Mouse (Mus musculus) liver, embryonic 14.5 days (tissue): Measurements from ENCODE around the gene Gm20594.

Experiments
- CTCF ChIP-seq: IDR thresholded peaks from 2 replicates; pipeline ENCODE4 v1.5.1; 2016; ENCODE audit warnings: antibody characterized with exemption, low read depth, control low read depth
- EP300 ChIP-seq: IDR thresholded peaks from 2 replicates; pipeline ENCODE4 v1.6.1; 2016; ENCODE audit warnings: antibody characterized with exemption, low read depth

DNA sequence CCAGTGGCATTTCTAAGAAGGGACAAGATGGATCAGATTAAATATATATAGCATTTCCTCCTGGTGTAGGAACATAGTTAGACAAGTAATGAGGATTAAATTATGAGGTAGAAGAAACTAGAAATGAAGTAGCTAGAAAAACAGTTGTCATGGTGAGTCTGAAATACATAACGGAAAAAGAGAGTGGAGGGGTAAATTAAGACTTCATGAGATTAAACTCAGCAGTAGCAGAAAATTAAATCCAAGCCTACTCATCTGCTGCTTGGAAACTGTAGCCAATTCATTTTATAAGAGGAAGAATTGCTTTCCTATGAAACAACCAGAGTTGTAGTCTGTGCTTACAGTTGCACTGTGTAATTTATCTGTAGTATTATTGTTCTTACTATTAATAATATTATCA lies 29.1 kb downstream of the Gm20594 start:
- TF ChIP-seq EP300 (no peak), CTCF (no peak)
